Mouse (Mus musculus): ENCODE measurements around the gene Tnni3k.

GRCm38 (mm10) chr3:155056606-155057005 is 1.4 kb upstream of the Tnni3k start:
- TF ChIP-seq CTCF (IDR thresholded peaks at IDR 0.05; ENCODE audit: borderline replicate concordance, extremely low read depth, insufficient read depth, insufficient read length) (no peak), POLR2A (IDR thresholded peaks at IDR 0.05; ENCODE audit: borderline replicate concordance, extremely low read depth, insufficient read depth, insufficient read length, poor library complexity, severe bottlenecking) (no peak)

All from brain, embryonic 14.5 days (tissue).